Mouse (Mus musculus): Measurements from ENCODE around the gene Ppwd1. TPM values are rescaled to one million over a fixed set of nuclear protein-coding genes. Genes with fewer than 3 reads are reported as not detected.

The Ppwd1 gene
- polyA plus RNA-seq (2014; fragmentation: Illumina TruSeq; extraction: RNeasy Lipid Tissue Mini Kit (QIAGEN cat#74804); ENCODE audit: low read depth, low replicate concordance), result 9.5 TPM

DNA sequence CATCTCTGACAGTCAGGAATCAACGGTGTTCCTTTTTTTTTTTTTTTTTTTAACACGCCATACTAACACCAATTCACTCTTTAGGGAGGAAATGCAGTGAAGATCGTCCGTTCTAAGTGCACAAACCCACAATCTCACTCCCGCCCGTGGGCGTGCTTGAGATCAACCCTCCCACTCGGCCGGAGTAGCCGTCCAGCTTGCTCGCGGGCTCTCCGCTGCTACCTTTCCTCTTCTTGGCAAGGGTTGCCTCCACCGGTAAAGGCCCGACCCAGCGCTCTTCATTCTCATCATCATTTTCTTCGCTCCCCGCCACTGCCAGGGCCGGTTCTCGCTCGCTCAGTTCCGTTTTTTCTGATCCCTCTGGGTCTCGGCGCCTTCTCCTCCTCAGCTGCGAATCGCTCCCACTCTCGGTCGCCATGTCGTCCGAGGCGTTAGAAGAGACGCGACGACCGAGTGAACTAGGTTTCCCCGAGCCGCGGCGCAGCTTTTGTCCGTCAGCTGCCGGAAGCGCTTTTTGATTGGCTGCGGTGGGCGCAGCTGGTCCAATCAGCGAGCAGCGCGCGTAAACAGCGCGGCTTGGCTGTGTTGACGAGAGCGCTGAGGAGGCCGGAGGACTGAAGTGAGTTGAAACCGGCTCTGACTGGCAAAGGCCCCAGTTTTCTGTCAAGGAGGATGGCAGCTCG lies at the start of gene Ppwd1, which contains the start of gene Cenpk:
Ppwd1 (minus strand) TSS at position 460 of the 683 bp plus-strand sequence.
Cenpk (plus strand) TSS at position 228 of the 683 bp plus-strand sequence.

DNA sequence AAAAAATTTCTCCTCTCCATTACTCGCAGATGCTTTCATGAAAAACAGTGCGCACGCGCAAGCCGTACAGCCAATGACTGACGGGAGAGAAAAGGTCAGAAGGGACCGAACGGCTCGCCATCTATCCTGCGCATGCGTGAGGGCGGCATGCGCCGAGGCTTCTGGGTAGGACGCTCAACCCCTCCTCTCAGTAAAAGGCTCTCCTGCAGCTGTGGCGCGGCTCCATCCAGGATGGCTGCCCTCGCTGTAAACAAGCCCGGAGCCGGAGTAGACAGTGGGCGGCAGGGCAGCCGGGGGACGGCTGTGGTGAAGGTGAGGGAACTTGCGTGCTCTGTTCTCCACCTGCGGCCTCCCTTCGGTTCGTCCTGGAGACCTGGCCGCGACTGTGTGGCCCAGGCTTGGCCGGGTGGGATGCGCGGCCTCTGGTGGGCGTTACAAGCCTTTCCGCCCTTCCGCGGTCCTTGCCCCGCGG lies 50.0 kb downstream of the Ppwd1 start, which contains the start of gene Trim23:
Trim23 (plus strand) TSS at position 148 of the 472 bp plus-strand sequence.

GRCm38 (mm10) chr13:104177796-104178649 lies 50.6 kb downstream of the Ppwd1 start, which contains the start of gene Trappc13:
Gene Trappc13 (minus strand): TSS chr13:104178469.

Other genes starting within 250 kb of the Ppwd1 start
- gene Nln, start 119.2 kb downstream of the Ppwd1 start, polyA plus RNA-seq (2014; fragmentation: Illumina TruSeq; extraction: RNeasy Lipid Tissue Mini Kit (QIAGEN cat#74804); ENCODE audit: low read depth, low replicate concordance), result 17.2 TPM
- 2.6 TPM for gene Sgtb, start 119.1 kb downstream of the Ppwd1 start, polyA plus RNA-seq (2014; fragmentation: Illumina TruSeq; extraction: RNeasy Lipid Tissue Mini Kit (QIAGEN cat#74804); ENCODE audit: low read depth, low replicate concordance)
- gene Trappc13, start 50.4 kb downstream of the Ppwd1 start, polyA plus RNA-seq (2014; fragmentation: Illumina TruSeq; extraction: RNeasy Lipid Tissue Mini Kit (QIAGEN cat#74804); ENCODE audit: low read depth, low replicate concordance), result 25.2 TPM
- gene Trim23, start 50.0 kb downstream of the Ppwd1 start, polyA plus RNA-seq (2014; fragmentation: Illumina TruSeq; extraction: RNeasy Lipid Tissue Mini Kit (QIAGEN cat#74804); ENCODE audit: low read depth, low replicate concordance), result 17.0 TPM
- gene Cenpk, start 232 bp downstream of the Ppwd1 start, polyA plus RNA-seq (2014; fragmentation: Illumina TruSeq; extraction: RNeasy Lipid Tissue Mini Kit (QIAGEN cat#74804); ENCODE audit: low read depth, low replicate concordance), result 3.2 TPM
- 2.3 TPM for gene Adamts6, start 59.0 kb upstream of the Ppwd1 start, polyA plus RNA-seq (2014; fragmentation: Illumina TruSeq; extraction: RNeasy Lipid Tissue Mini Kit (QIAGEN cat#74804); ENCODE audit: low read depth, low replicate concordance)